Mouse (Mus musculus): ENCODE results near the gene Actl11. TPM values are rescaled to one million over a fixed set of nuclear protein-coding genes. Genes with fewer than 3 reads are reported as not detected.

Actl11 gene
- polyA plus RNA-seq, 1 experiment from 2014 or later, result not detected

DNA sequence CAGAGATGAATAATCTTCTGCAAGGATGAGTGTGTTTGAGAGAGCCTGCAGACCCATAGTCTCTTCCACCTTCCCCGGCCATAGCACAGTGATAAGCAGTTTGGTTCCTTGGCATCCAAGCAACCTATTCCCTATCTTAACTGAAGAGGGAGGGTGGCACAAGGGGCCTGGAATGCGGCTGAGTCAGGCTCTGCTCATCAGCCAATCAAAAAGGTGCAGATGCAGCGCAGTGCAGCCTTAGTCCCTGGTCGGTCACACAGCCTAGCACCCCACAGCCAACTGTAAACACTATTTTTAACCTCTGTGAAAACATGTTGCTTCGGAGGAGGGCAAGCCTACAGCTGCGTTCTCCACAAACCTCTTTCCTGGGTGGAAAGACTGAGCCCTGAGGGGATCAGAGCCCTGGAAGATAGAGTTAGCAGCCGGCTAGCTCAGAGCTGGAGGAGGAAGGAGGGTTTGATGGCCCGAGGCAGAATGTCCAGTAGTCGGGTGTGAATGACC is 1.3 kb upstream of the Actl11 start:
- Histone ChIP-seq H3K27ac (ENCODE audit: low read depth, low read length) (no peak overlapping the region), H3K27me3 (ENCODE audit: control insufficient read depth, insufficient read depth, low read length) (no peaks in the 10 kb centered on the region), H3K36me3 (ENCODE audit: control insufficient read depth, insufficient read depth, low read length) (no peaks in the 10 kb centered on the region), H3K4me2 (ENCODE audit: low read depth, low read length, severe bottlenecking) (no peak overlapping the region), H3K4me3 (ENCODE audit: low read depth, low read length) (no peak overlapping the region), H3K9ac (ENCODE audit: low read length) (no peak overlapping the region), H3K9me3 (ENCODE audit: control insufficient read depth, low read length) (no peaks in the 10 kb centered on the region), H3K4me1 (replicated peaks; ENCODE audit: control insufficient read depth, insufficient read depth, low read length) (0 out of 2 replicates have a peak, but pooled peaks cover 2% of the 10 kb centered on the region)
- no peak for DNase-seq (ENCODE audit: low spot score)
- no peak for ATAC-seq (replicated peaks; ENCODE audit: low FRiP score)
- WGBS, result 69% methylated on average over 9 of the region's 9 CpGs

DNA sequence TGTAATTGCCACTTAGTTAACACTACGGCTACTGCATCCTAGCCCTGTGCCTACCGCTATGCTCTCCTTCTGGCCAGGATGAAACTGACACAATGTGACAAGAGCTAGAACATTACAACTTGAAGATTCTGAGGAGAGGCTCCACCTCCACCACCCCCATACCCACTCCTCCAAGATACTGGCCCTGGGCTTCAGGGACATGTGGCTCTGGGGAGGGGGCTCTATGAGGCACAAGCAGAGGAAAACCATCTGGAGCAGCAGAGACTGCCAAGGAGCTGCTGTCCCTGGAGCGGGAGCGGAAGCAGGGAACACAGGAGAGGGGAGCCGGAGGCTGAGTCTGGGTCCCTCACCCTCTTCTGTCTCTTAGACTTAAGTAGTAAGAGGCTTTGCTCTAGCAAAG is 520 bp upstream of the Actl11 start:
- WGBS, result 89% methylated on average over 5 of the region's 5 CpGs
- Histone ChIP-seq H3K4me2 (ENCODE audit: low read depth, low read length, severe bottlenecking) (no peak overlapping the region), H3K9me3 (ENCODE audit: control insufficient read depth, low read length) (no peaks in the 10 kb centered on the region), H3K27me3 (ENCODE audit: control insufficient read depth, insufficient read depth, low read length) (no peaks in the 10 kb centered on the region), H3K4me3 (ENCODE audit: low read depth, low read length) (no peak overlapping the region), H3K36me3 (ENCODE audit: control insufficient read depth, insufficient read depth, low read length) (no peaks in the 10 kb centered on the region), H3K27ac (ENCODE audit: low read depth, low read length) (no peak overlapping the region), H3K9ac (ENCODE audit: low read length) (no peak overlapping the region), H3K4me1 (replicated peaks; ENCODE audit: control insufficient read depth, insufficient read depth, low read length) (0 out of 2 replicates have a peak, but pooled peaks cover 2% of the 10 kb centered on the region)
- DNase-seq (ENCODE audit: low spot score), result no peak
- no peak for ATAC-seq (replicated peaks; ENCODE audit: low FRiP score)

DNA sequence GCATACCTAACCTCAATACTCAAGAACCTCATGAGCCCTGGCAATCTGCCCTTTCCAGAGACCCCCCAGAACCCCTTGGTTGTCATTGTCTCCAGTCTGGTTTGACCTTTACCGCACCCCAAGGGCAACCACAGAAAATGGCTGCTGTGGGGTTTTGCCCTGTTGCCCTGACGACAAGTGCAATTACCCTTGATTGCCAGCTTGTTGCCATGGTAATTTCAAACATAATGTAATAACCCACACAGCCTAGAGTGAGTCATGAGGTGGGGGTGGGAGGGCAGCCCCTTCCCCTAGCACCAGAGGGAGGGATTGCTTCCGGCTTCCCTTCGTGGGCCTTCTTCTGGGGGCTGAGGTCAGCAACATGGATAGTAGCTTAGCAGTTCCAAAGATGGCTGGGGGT is 4.0 kb downstream of the Actl11 start:
- Histone ChIP-seq H3K27me3 (ENCODE audit: control insufficient read depth, insufficient read depth, low read length) (no peaks in the 10 kb centered on the region), H3K9ac (ENCODE audit: low read length) (no peak overlapping the region), H3K4me2 (ENCODE audit: low read depth, low read length, severe bottlenecking) (no peak overlapping the region), H3K27ac (ENCODE audit: low read depth, low read length) (no peak overlapping the region), H3K4me1 (replicated peaks; ENCODE audit: control insufficient read depth, insufficient read depth, low read length) (peaks cover 13% of the 10 kb centered on the region; the same call in 1 of the 2 replicates), H3K36me3 (ENCODE audit: control insufficient read depth, insufficient read depth, low read length) (no peaks in the 10 kb centered on the region), H3K9me3 (ENCODE audit: control insufficient read depth, low read length) (no peaks in the 10 kb centered on the region), H3K4me3 (ENCODE audit: low read depth, low read length) (no peak overlapping the region)
- no peak for ATAC-seq (replicated peaks; ENCODE audit: low FRiP score)
- WGBS, result 73% methylated on average over 4 of the region's 4 CpGs
- DNase-seq (ENCODE audit: low spot score), result no peak

- H3K27ac ChIP-seq (ENCODE audit: low read depth, low read length), result no peak overlapping the region
- no peak overlapping the region for H3K4me3 ChIP-seq (ENCODE audit: low read depth, low read length)
- WGBS, result 87% methylated on average over 11 of the region's 11 CpGs
- ATAC-seq (replicated peaks; ENCODE audit: low FRiP score) (no peak), DNase-seq (ENCODE audit: low spot score) (no peak)
- no peaks in the 10 kb centered on the region for H3K36me3 ChIP-seq (ENCODE audit: control insufficient read depth, insufficient read depth, low read length)
- H3K9ac ChIP-seq (ENCODE audit: low read length), result no peak overlapping the region
- no peak overlapping the region for H3K4me2 ChIP-seq (ENCODE audit: low read depth, low read length, severe bottlenecking)
- peaks cover 13% of the 10 kb centered on the region; the same call in 1 of the 2 replicates for H3K4me1 ChIP-seq (replicated peaks; ENCODE audit: control insufficient read depth, insufficient read depth, low read length)
- H3K27me3 ChIP-seq (ENCODE audit: control insufficient read depth, insufficient read depth, low read length), result no peaks in the 10 kb centered on the region
- no peaks in the 10 kb centered on the region for H3K9me3 ChIP-seq (ENCODE audit: control insufficient read depth, low read length)
Measured at GRCm38 (mm10) chr9:107934146-107934545, 5.9 kb downstream of the Actl11 start.

DNA sequence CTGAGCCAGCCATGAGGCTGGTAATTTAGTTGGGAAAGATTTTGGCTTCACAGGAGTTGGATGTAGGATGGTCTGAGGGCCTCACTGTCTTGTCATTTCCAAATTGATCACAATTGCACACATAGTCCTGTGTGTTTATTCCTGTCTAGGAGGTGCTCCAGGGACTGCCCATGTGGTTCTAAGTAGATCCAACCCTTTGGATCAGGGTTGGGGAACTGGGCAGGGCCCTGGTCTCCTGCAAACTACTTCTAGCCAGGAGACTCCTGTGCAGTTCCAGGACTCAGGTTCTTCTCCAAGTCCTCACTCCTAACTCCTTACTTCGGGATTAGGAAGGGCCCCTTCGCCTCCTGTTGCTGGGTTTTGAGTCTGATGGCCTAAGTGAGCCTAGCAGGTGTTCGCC is 7.1 kb downstream of the Actl11 start, which contains the start of gene Camkv:
Camkv (plus strand) TSS at position 301 of the 400 bp plus-strand sequence.
- peak within 1 kb of the TSS; percentile 52 for H3K4me3 ChIP-seq (ENCODE audit: low read depth, low read length)
- peak within 1 kb of the TSS; percentile 67 for H3K9ac ChIP-seq (ENCODE audit: low read length)
- no peaks in the 10 kb centered on the region for H3K36me3 ChIP-seq (ENCODE audit: control insufficient read depth, insufficient read depth, low read length)
- peaks cover 13% of the 10 kb centered on the region; the same call in 1 of the 2 replicates for H3K4me1 ChIP-seq (replicated peaks; ENCODE audit: control insufficient read depth, insufficient read depth, low read length)
- no peaks in the 10 kb centered on the region for H3K9me3 ChIP-seq (ENCODE audit: control insufficient read depth, low read length)
- ATAC-seq (replicated peaks; ENCODE audit: low FRiP score) (no peak), DNase-seq (ENCODE audit: low spot score) (no peak)
- no peaks in the 10 kb centered on the region for H3K27me3 ChIP-seq (ENCODE audit: control insufficient read depth, insufficient read depth, low read length)
- H3K27ac ChIP-seq (ENCODE audit: low read depth, low read length), result no peak within 1 kb of the TSS
- whole genome bisulfite sequencing, result 8% methylated on average over 3 of the region's 3 CpGs
- peak within 1 kb of the TSS; percentile 98 for H3K4me2 ChIP-seq (ENCODE audit: low read depth, low read length, severe bottlenecking)

- WGBS, result under 1% methylated on average over 34 of the region's 41 CpGs
- DNase-seq (ENCODE audit: low spot score) (peak; percentile 72), ATAC-seq (replicated peaks; ENCODE audit: low FRiP score) (peak; percentile 66)
- peaks cover 13% of the 10 kb centered on the region; the same call in 1 of the 2 replicates for H3K4me1 ChIP-seq (replicated peaks; ENCODE audit: control insufficient read depth, insufficient read depth, low read length)
- H3K27ac ChIP-seq (ENCODE audit: low read depth, low read length), result no peak overlapping the region
- peak overlapping the region; percentile 52 for H3K4me3 ChIP-seq (ENCODE audit: low read depth, low read length)
- no peaks in the 10 kb centered on the region for H3K36me3 ChIP-seq (ENCODE audit: control insufficient read depth, insufficient read depth, low read length)
- no peaks in the 10 kb centered on the region for H3K9me3 ChIP-seq (ENCODE audit: control insufficient read depth, low read length)
- peak overlapping the region; percentile 98 for H3K4me2 ChIP-seq (ENCODE audit: low read depth, low read length, severe bottlenecking)
- H3K9ac ChIP-seq (ENCODE audit: low read length), result peak overlapping the region; percentile 67
- no peaks in the 10 kb centered on the region for H3K27me3 ChIP-seq (ENCODE audit: control insufficient read depth, insufficient read depth, low read length)
Measured at GRCm38 (mm10) chr9:107935790-107936214, 7.5 kb downstream of the Actl11 start.

GRCm38 (mm10) chr9:107936215-107936822 is 8.1 kb downstream of the Actl11 start:
- WGBS, result under 1% methylated on average over 29 of the region's 29 CpGs
- Histone ChIP-seq H3K27ac (ENCODE audit: low read depth, low read length) (no peak overlapping the region), H3K4me1 (replicated peaks; ENCODE audit: control insufficient read depth, insufficient read depth, low read length) (peaks cover 13% of the 10 kb centered on the region; the same call in 1 of the 2 replicates), H3K9me3 (ENCODE audit: control insufficient read depth, low read length) (no peaks in the 10 kb centered on the region), H3K4me3 (ENCODE audit: low read depth, low read length) (peak overlapping the region; percentile 52), H3K36me3 (ENCODE audit: control insufficient read depth, insufficient read depth, low read length) (no peaks in the 10 kb centered on the region), H3K4me2 (ENCODE audit: low read depth, low read length, severe bottlenecking) (peak overlapping the region; percentile 98), H3K9ac (ENCODE audit: low read length) (peak overlapping the region; percentile 67), H3K27me3 (ENCODE audit: control insufficient read depth, insufficient read depth, low read length) (no peaks in the 10 kb centered on the region)
- DNase-seq (ENCODE audit: low spot score) (peak; percentile 67), ATAC-seq (replicated peaks; ENCODE audit: low FRiP score) (peak; percentile 80)

DNA sequence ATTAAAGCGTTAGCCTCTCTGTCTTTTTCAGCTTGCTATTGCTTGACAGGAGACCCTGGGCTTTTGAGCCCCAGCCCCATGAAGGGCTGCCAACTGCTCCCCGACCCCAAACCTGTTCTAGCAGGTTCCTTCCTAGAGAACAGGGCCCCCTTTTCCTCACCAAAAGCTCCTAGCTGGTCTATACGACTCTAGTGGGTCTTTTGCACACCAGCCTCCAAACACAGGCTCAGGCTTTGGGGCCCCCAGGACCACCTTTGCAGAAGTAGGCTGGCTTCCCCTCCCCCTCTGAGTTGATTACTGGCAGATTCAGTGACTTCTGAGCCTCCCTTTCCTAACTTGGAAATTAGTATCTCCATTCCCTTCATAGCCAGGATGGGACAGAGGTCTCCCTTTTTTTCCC is 8.6 kb downstream of the Actl11 start:
- Histone ChIP-seq H3K4me3 (ENCODE audit: low read depth, low read length) (peak overlapping the region; percentile 52), H3K9me3 (ENCODE audit: control insufficient read depth, low read length) (no peaks in the 10 kb centered on the region), H3K27ac (ENCODE audit: low read depth, low read length) (no peak overlapping the region), H3K36me3 (ENCODE audit: control insufficient read depth, insufficient read depth, low read length) (no peaks in the 10 kb centered on the region), H3K4me1 (replicated peaks; ENCODE audit: control insufficient read depth, insufficient read depth, low read length) (peaks cover 13% of the 10 kb centered on the region; the same call in 1 of the 2 replicates), H3K9ac (ENCODE audit: low read length) (peak overlapping the region; percentile 67), H3K4me2 (ENCODE audit: low read depth, low read length, severe bottlenecking) (peak overlapping the region; percentile 98), H3K27me3 (ENCODE audit: control insufficient read depth, insufficient read depth, low read length) (no peaks in the 10 kb centered on the region)
- 4% methylated on average over 3 of the region's 3 CpGs for WGBS
- DNase-seq (ENCODE audit: low spot score) (no peak), ATAC-seq (replicated peaks; ENCODE audit: low FRiP score) (no peak)
